Mouse (Mus musculus) lung, embryonic 16.5 days (tissue): ENCODE results near the gene Ece1. TPM values are rescaled to one million over a fixed set of nuclear protein-coding genes. Genes with fewer than 3 reads are reported as not detected.
A peak's percentile ranks its signal among the peaks of the same experiment; 100 is the strongest.

Source experiments
- ATAC-seq: fragments of 200-750 bp; cut with Nextera tagmentation; 2 replicates; pipeline ENCODE4 v1.8.0; 2017; ENCODE audit warnings: low read depth, mild to moderate bottlenecking, moderate library complexity
- H3K27ac ChIP-seq: fragments of 300-500 bp; sonication (generic); 2 replicates; pipeline ENCODE4 v1.5.1; 2014; ENCODE audit warnings: mild to moderate bottlenecking, control low read depth, low read length
- H3K27me3 ChIP-seq: fragments of 300-500 bp; sonication (generic); 2 replicates; pipeline ENCODE4 v1.6.1; 2014; ENCODE audit warnings: low read depth, low read length, mixed read lengths; ENCODE audit not compliant: control insufficient read depth, insufficient read depth
- H3K36me3 ChIP-seq: fragments of 300-500 bp; sonication (generic); 2 replicates; pipeline ENCODE4 v1.6.1; 2014; ENCODE audit warnings: low read length; ENCODE audit not compliant: control insufficient read depth, insufficient read depth
- H3K4me1 ChIP-seq: fragments of 300-500 bp; sonication (generic); replicated peaks from 2 replicates; pipeline ENCODE4 v1.6.1; 2014; ENCODE audit warnings: low read length, mixed read lengths; ENCODE audit not compliant: control insufficient read depth, insufficient read depth
- H3K4me2 ChIP-seq: fragments of 300-500 bp; sonication (generic); 2 replicates; pipeline ENCODE4 v1.6.1; 2014; ENCODE audit warnings: low read depth, low read length, control low read depth
- H3K4me3 ChIP-seq: fragments of 300-500 bp; sonication (generic); 2 replicates; pipeline ENCODE4 v1.5.1; 2014; ENCODE audit warnings: mild to moderate bottlenecking, low read length, control low read depth
- H3K9ac ChIP-seq: fragments of 300-500 bp; sonication (generic); 2 replicates; pipeline ENCODE4 v1.6.1; 2014; ENCODE audit warnings: low read length, control low read depth
- H3K9me3 ChIP-seq: fragments of 300-500 bp; sonication (generic); 2 replicates; pipeline ENCODE4 v1.6.1; 2016; ENCODE audit warnings: low read length; ENCODE audit not compliant: control insufficient read depth
- WGBS: fragments of 180-500 bp; shearing (Covaris S2); extraction: QIAGEN DNeasy Blood & Tissue Kit; methylation state at CpG from one replicate; pipeline ENCODE4 v1.1.7; 2014; 5-methylcytosine and 5-hydroxymethylcytosine counted together
- polyA plus RNA-seq: library from polyadenylated mRNA; unstranded; fragments of >200 nt; fragmentation: Nextera tagmentation; extraction: Ambion mirVana; gene quantifications from 2 replicates; pipeline ENCODE4 v1.2.1, GENCODE M21; 2015

Gene Ece1
- polyA plus RNA-seq, 1 experiment from 2014 or later: 53.8 TPM

GRCm38 (mm10) chr4:137912768-137913305 lies 50.8 kb downstream of the Ece1 start:
- Histone ChIP-seq H3K4me1 (peaks cover 24% of the 10 kb centered on the region), H3K9me3 (no peaks in the 10 kb centered on the region), H3K36me3 (no peaks in the 10 kb centered on the region), H3K4me2 (peak overlapping the region; percentile 97), H3K27ac (no peak overlapping the region), H3K27me3 (peaks cover 7% of the 10 kb centered on the region; the same call in 1 of the 2 replicates), H3K4me3 (peak overlapping the region; percentile 52), H3K9ac (peak overlapping the region; percentile 17; the same call in 1 of the 2 replicates)
- no peak for ATAC-seq
- WGBS: 57% methylated on average over 12 of the region's 13 CpGs

GRCm38 (mm10) chr4:137913321-137914057 lies 51.5 kb downstream of the Ece1 start:
- Histone ChIP-seq H3K27ac (no peak overlapping the region), H3K36me3 (no peaks in the 10 kb centered on the region), H3K27me3 (peaks cover 7% of the 10 kb centered on the region; the same call in 1 of the 2 replicates), H3K9me3 (no peaks in the 10 kb centered on the region), H3K4me3 (peak overlapping the region; percentile 52), H3K4me1 (peaks cover 27% of the 10 kb centered on the region), H3K4me2 (peak overlapping the region; percentile 97), H3K9ac (peak overlapping the region; percentile 59)
- peak; percentile 77 for ATAC-seq
- WGBS: 2% methylated on average over 54 of the region's 54 CpGs

GRCm38 (mm10) chr4:137917591-137917990 lies 55.6 kb downstream of the Ece1 start:
- Histone ChIP-seq H3K36me3 (no peaks in the 10 kb centered on the region), H3K9ac (0 out of 2 replicates have a peak overlapping the region, but pooled peaks have one; percentile 17), H3K27ac (peak overlapping the region; percentile 60), H3K9me3 (no peaks in the 10 kb centered on the region), H3K4me3 (no peak overlapping the region), H3K4me1 (peaks cover 47% of the 10 kb centered on the region), H3K27me3 (peaks cover 7% of the 10 kb centered on the region; the same call in 1 of the 2 replicates), H3K4me2 (no peak overlapping the region)
- peak; percentile 48 for ATAC-seq
- WGBS: 40% methylated on average over 6 of the region's 6 CpGs

GRCm38 (mm10) chr4:137918559-137918958 lies 56.5 kb downstream of the Ece1 start:
- H3K27ac ChIP-seq: no peak overlapping the region
- WGBS: 75% methylated on average over 9 of the region's 9 CpGs
- H3K36me3 ChIP-seq: no peaks in the 10 kb centered on the region
- ATAC-seq: no peak
- H3K9ac ChIP-seq: no peak overlapping the region
- no peak overlapping the region for H3K4me2 ChIP-seq
- peaks cover 38% of the 10 kb centered on the region for H3K4me1 ChIP-seq
- H3K4me3 ChIP-seq: no peak overlapping the region
- H3K9me3 ChIP-seq: no peaks in the 10 kb centered on the region
- peaks cover 9% of the 10 kb centered on the region for H3K27me3 ChIP-seq

GRCm38 (mm10) chr4:137919116-137919515 lies 57.1 kb downstream of the Ece1 start:
- H3K4me3 ChIP-seq: no peak overlapping the region
- peaks cover 5% of the 10 kb centered on the region for H3K27me3 ChIP-seq
- no peak overlapping the region for H3K9ac ChIP-seq
- ATAC-seq: no peak
- H3K9me3 ChIP-seq: no peaks in the 10 kb centered on the region
- H3K36me3 ChIP-seq: no peaks in the 10 kb centered on the region
- WGBS: 60% methylated on average over 10 of the region's 10 CpGs
- peaks cover 34% of the 10 kb centered on the region for H3K4me1 ChIP-seq
- no peak overlapping the region for H3K4me2 ChIP-seq
- peak overlapping the region; percentile 94 for H3K27ac ChIP-seq

GRCm38 (mm10) chr4:137920005-137920404 lies 58.0 kb downstream of the Ece1 start:
- Histone ChIP-seq H3K9me3 (no peaks in the 10 kb centered on the region), H3K27me3 (peaks cover 2% of the 10 kb centered on the region), H3K4me2 (peak overlapping the region; percentile 44), H3K4me3 (no peak overlapping the region), H3K36me3 (no peaks in the 10 kb centered on the region), H3K9ac (peak overlapping the region; percentile 65; the same call in 1 of the 2 replicates), H3K4me1 (peaks cover 35% of the 10 kb centered on the region), H3K27ac (peak overlapping the region; percentile 94)
- 24% methylated on average over 7 of the region's 7 CpGs for WGBS
- ATAC-seq: peak; percentile 64

- H3K4me2 ChIP-seq: peak overlapping the region; percentile 44
- ATAC-seq: peak; percentile 60
- H3K36me3 ChIP-seq: no peaks in the 10 kb centered on the region
- no peaks in the 10 kb centered on the region for H3K9me3 ChIP-seq
- H3K4me3 ChIP-seq: peak overlapping the region; percentile 40
- H3K9ac ChIP-seq: peak overlapping the region; percentile 65
- H3K27me3 ChIP-seq: peaks cover 2% of the 10 kb centered on the region
- 10% methylated on average over 10 of the region's 10 CpGs for WGBS
- peaks cover 39% of the 10 kb centered on the region for H3K4me1 ChIP-seq
- H3K27ac ChIP-seq: peak overlapping the region; percentile 94
Measured at GRCm38 (mm10) chr4:137920500-137920961, 58.5 kb downstream of the Ece1 start.

GRCm38 (mm10) chr4:137921510-137921909 lies 59.5 kb downstream of the Ece1 start:
- ATAC-seq: no peak
- H3K4me1 ChIP-seq: peaks cover 39% of the 10 kb centered on the region
- peak overlapping the region; percentile 44 for H3K4me2 ChIP-seq

GRCm38 (mm10) chr4:137923052-137923451 lies 61.0 kb downstream of the Ece1 start:
- Histone ChIP-seq H3K9ac (no peak overlapping the region), H3K4me1 (peaks cover 37% of the 10 kb centered on the region), H3K36me3 (0 out of 2 replicates have a peak, but pooled peaks cover 4% of the 10 kb centered on the region), H3K4me3 (no peak overlapping the region), H3K27me3 (peaks cover 6% of the 10 kb centered on the region), H3K27ac (no peak overlapping the region), H3K4me2 (no peak overlapping the region), H3K9me3 (no peaks in the 10 kb centered on the region)
- 83% methylated on average over 15 of the region's 15 CpGs for WGBS
- no peak for ATAC-seq

More at GRCm38 (mm10) chr4:137921510-137921909, 59.5 kb downstream of the Ece1 start:
- Histone ChIP-seq H3K4me3 (peak overlapping the region; percentile 40), H3K27ac (peak overlapping the region; percentile 94), H3K9me3 (no peaks in the 10 kb centered on the region), H3K9ac (peak overlapping the region; percentile 65; the same call in 1 of the 2 replicates), H3K27me3 (peaks cover 6% of the 10 kb centered on the region), H3K36me3 (0 out of 2 replicates have a peak, but pooled peaks cover 4% of the 10 kb centered on the region)
- 71% methylated on average over 11 of the region's 11 CpGs for WGBS
